Mouse (Mus musculus): ENCODE results near the gene Abca13.
A peak's percentile ranks its signal among the peaks of the same experiment; 100 is the strongest.
"Not testable (repeated sequence)": the region's sequence is repeated elsewhere in the genome, so short reads cannot be mapped to it uniquely, and the experiment has no call there.

Abca13 gene

GRCm38 (mm10) chr11:9191555-9192131 lies at the start of gene Abca13:
Abca13 (plus strand) TSS chr11:9191942.
- DNase-seq (ENCODE audit: low read depth, low spot score) = no peak

GRCm38 (mm10) chr11:9145113-9145512 lies 46.6 kb upstream of the Abca13 start:
- no peak for DNase-seq (ENCODE audit: low read depth, low spot score)

- DNase-seq (ENCODE audit: low read depth, low spot score) = no peak
Observed at GRCm38 (mm10) chr11:9146115-9146514, 45.6 kb upstream of the Abca13 start.

GRCm38 (mm10) chr11:9146683-9147082 lies 45.1 kb upstream of the Abca13 start:
- DNase-seq (ENCODE audit: low read depth, low spot score) = no peak

- DNase-seq (ENCODE audit: low read depth, low spot score) = no peak
Observed at GRCm38 (mm10) chr11:9148206-9148605, 43.5 kb upstream of the Abca13 start.

- not testable (repeated sequence) for DNase-seq (ENCODE audit: low read depth, low spot score)
Observed at GRCm38 (mm10) chr11:9150403-9150802, 41.3 kb upstream of the Abca13 start.

GRCm38 (mm10) chr11:9159953-9160352 lies 31.8 kb upstream of the Abca13 start:
- DNase-seq (ENCODE audit: low read depth, low spot score) = no peak

- no peak for DNase-seq (ENCODE audit: low read depth, low spot score)
Observed at GRCm38 (mm10) chr11:9167331-9167730, 24.4 kb upstream of the Abca13 start.

GRCm38 (mm10) chr11:9181477-9181876 lies 10.3 kb upstream of the Abca13 start:
- no peak for DNase-seq (ENCODE audit: low read depth, low spot score)

- DNase-seq (ENCODE audit: low read depth, low spot score) = not testable (repeated sequence)
Observed at GRCm38 (mm10) chr11:9189471-9189870, 2.3 kb upstream of the Abca13 start.

- peak; percentile 26 for DNase-seq (ENCODE audit: low read depth, low spot score)
Observed at GRCm38 (mm10) chr11:9190772-9191554, 779 bp upstream of the Abca13 start.

GRCm38 (mm10) chr11:9194861-9195260 lies 3.1 kb downstream of the Abca13 start:
- no peak for DNase-seq (ENCODE audit: low read depth, low spot score)

- DNase-seq (ENCODE audit: low read depth, low spot score) = no peak
Observed at GRCm38 (mm10) chr11:9199868-9200267, 8.1 kb downstream of the Abca13 start.

GRCm38 (mm10) chr11:9210707-9211106 lies 19.0 kb downstream of the Abca13 start:
- no peak for DNase-seq (ENCODE audit: low read depth, low spot score)

- no peak for DNase-seq (ENCODE audit: low read depth, low spot score)
Observed at GRCm38 (mm10) chr11:9213580-9213979, 21.8 kb downstream of the Abca13 start.

- DNase-seq (ENCODE audit: low read depth, low spot score) = peak; percentile 12
Observed at GRCm38 (mm10) chr11:9216252-9216651, 24.5 kb downstream of the Abca13 start.

GRCm38 (mm10) chr11:9220501-9220900 lies 28.8 kb downstream of the Abca13 start:
- no peak for DNase-seq (ENCODE audit: low read depth, low spot score)

GRCm38 (mm10) chr11:9221646-9222045 lies 29.9 kb downstream of the Abca13 start:
- DNase-seq (ENCODE audit: low read depth, low spot score) = no peak

GRCm38 (mm10) chr11:9226399-9226798 lies 34.7 kb downstream of the Abca13 start:
- no peak for DNase-seq (ENCODE audit: low read depth, low spot score)

- DNase-seq (ENCODE audit: low read depth, low spot score) = not testable (repeated sequence)
Observed at GRCm38 (mm10) chr11:9249627-9250026, 57.9 kb downstream of the Abca13 start.

- not testable (repeated sequence) for DNase-seq (ENCODE audit: low read depth, low spot score)
Observed at GRCm38 (mm10) chr11:9263072-9263471, 71.3 kb downstream of the Abca13 start.

- no peak for DNase-seq (ENCODE audit: low read depth, low spot score)
Observed at GRCm38 (mm10) chr11:9269090-9269489, 77.3 kb downstream of the Abca13 start.

GRCm38 (mm10) chr11:9285204-9285603 lies 93.5 kb downstream of the Abca13 start:
- peak; percentile 6 for DNase-seq (ENCODE audit: low read depth, low spot score)
